Mouse (Mus musculus): ENCODE measurements at regions not wholly inside any gene's neighbourhood (a gene's known extent, or its start where the extent isn't known, plus 50 kb on each side); places are given as distances from the start of the nearest gene placed in this dataset.

GRCm38 (mm10) chr8:18175544-18176092, 802.4 kb downstream of the Defb40 start:
- no peak for TF ChIP-seq CHD2 (IDR thresholded peaks at IDR 0.05; ENCODE audit: low read depth, low read length)
- TF ChIP-seq ZNF384 (IDR thresholded peaks at IDR 0.05; ENCODE audit: low read depth, low read length) = no peak
- TF ChIP-seq MAFK (IDR thresholded peaks at IDR 0.05; ENCODE audit: insufficient read depth, low read depth, low read length) = no peak
- no peak for TF ChIP-seq HCFC1 (IDR thresholded peaks at IDR 0.05; ENCODE audit: borderline replicate concordance, insufficient read depth, low read length)
